Mouse (Mus musculus) intestine, embryonic 16.5 days (tissue): ENCODE data around the gene Dzank1. TPM values are rescaled to one million over a fixed set of nuclear protein-coding genes. Genes with fewer than 3 reads are reported as not detected.

Experiments used
- ATAC-seq: fragments of 200-750 bp; cut with Nextera tagmentation; 2 replicates; pipeline ENCODE4 v1.8.0; 2017; ENCODE audit warnings: moderate TSS enrichment, moderate library complexity
- H3K27ac ChIP-seq: fragments of 300-500 bp; sonication (generic); 2 replicates; pipeline ENCODE4 v1.5.1; 2014; ENCODE audit warnings: mild to moderate bottlenecking, low read length
- H3K27me3 ChIP-seq: fragments of 300-500 bp; sonication (generic); replicated peaks from 2 replicates; pipeline ENCODE4 v1.6.1; 2014; ENCODE audit warnings: low read length, control low read depth, mixed read lengths; ENCODE audit not compliant: control insufficient read depth, insufficient read depth
- H3K36me3 ChIP-seq: fragments of 300-500 bp; sonication (generic); 2 replicates; pipeline ENCODE4 v1.6.1; 2014; ENCODE audit warnings: low read length, control low read depth; ENCODE audit not compliant: control insufficient read depth, insufficient read depth
- H3K4me1 ChIP-seq: fragments of 300-500 bp; sonication (generic); 2 replicates; pipeline ENCODE4 v1.6.1; 2014; ENCODE audit warnings: low read length, control low read depth, mixed read lengths; ENCODE audit not compliant: control insufficient read depth, insufficient read depth
- H3K4me2 ChIP-seq: fragments of 300-500 bp; sonication (generic); 2 replicates; pipeline ENCODE4 v1.6.1; 2014; ENCODE audit warnings: low read depth, low read length, control low read depth
- H3K4me3 ChIP-seq: fragments of 300-500 bp; sonication (generic); 2 replicates; pipeline ENCODE4 v1.5.1; 2014; ENCODE audit warnings: mild to moderate bottlenecking, low read length
- H3K9ac ChIP-seq: fragments of 300-500 bp; sonication (generic); 2 replicates; pipeline ENCODE4 v1.6.1; 2014; ENCODE audit warnings: low read depth, low read length
- H3K9me3 ChIP-seq: fragments of 300-500 bp; sonication (generic); 2 replicates; pipeline ENCODE4 v1.6.1; 2016; ENCODE audit warnings: low read length, control low read depth; ENCODE audit not compliant: control insufficient read depth
- WGBS: fragments of 180-500 bp; shearing (Covaris S2); extraction: QIAGEN DNeasy Blood & Tissue Kit; methylation state at CpG from one replicate; pipeline ENCODE4 v1.1.7; 2014; 5-methylcytosine and 5-hydroxymethylcytosine counted together
- polyA plus RNA-seq: library from polyadenylated mRNA; unstranded; fragments of >200 nt; fragmentation: Nextera tagmentation; extraction: Ambion mirVana; gene quantifications from 2 replicates; pipeline ENCODE4 v1.2.1, GENCODE M21; 2015

Dzank1 gene
- polyA plus RNA-seq = 0.42 and 0.49 TPM in 2 replicates

DNA sequence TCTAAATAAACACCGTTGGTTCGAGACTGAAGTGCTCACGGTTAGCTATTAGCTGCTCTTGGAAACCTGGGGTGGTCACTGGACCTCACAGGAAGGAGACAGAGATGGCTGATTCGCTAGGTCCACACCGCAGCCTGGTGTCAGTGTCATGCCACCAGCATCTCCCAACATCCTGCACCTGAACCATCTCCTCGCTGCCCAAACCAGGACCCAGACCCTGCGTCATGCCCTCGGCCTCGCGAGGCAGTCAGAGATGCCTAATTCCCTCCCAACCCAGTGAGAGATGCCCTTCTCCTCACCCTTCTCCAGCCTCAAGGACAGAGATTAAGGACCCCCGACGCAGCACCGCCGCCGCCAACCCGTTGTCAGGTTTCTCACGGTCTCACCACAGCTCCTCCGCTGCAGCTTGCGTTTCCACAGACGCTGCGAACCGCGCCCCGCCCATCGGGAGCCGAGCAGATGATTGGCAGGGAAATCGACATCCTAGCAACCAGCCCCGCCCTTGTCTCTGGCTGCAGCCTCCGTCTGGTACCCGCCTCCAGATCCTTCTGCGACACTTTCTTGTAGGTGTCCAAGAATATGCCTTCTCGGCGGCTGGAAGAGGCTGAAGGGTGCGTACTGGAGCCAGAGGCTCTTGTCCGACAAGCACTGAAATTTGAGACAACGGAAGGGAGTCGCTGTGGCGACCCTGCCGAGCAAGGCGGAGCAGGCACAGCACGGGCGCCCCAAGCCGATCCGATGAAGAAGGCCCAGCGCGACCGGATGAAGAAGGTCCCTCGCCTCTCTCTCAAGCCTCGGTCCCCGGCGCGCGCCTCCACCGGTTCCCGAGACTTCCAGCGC is at the start of gene Dzank1, which contains the start of gene Polr3f:
TSS of gene Dzank1 (minus strand) at position 434 of the 840 bp plus-strand sequence.
TSS of gene Polr3f (plus strand) at position 738 of the 840 bp plus-strand sequence.
- Histone ChIP-seq H3K36me3 (no peaks in the 10 kb centered on the region), H3K9me3 (no peaks in the 10 kb centered on the region), H3K4me2 (peak within 1 kb of the TSS; percentile 96), H3K9ac (peak within 1 kb of the TSS; percentile 94), H3K27me3 (no peaks in the 10 kb centered on the region), H3K4me1 (peaks cover 12% of the 10 kb centered on the region), H3K4me3 (peak within 1 kb of the TSS; percentile 98), H3K27ac (peak within 1 kb of the TSS; percentile 91)
- 1% methylated on average over 56 of the region's 56 CpGs for WGBS
- peak; percentile 99 for ATAC-seq

DNA sequence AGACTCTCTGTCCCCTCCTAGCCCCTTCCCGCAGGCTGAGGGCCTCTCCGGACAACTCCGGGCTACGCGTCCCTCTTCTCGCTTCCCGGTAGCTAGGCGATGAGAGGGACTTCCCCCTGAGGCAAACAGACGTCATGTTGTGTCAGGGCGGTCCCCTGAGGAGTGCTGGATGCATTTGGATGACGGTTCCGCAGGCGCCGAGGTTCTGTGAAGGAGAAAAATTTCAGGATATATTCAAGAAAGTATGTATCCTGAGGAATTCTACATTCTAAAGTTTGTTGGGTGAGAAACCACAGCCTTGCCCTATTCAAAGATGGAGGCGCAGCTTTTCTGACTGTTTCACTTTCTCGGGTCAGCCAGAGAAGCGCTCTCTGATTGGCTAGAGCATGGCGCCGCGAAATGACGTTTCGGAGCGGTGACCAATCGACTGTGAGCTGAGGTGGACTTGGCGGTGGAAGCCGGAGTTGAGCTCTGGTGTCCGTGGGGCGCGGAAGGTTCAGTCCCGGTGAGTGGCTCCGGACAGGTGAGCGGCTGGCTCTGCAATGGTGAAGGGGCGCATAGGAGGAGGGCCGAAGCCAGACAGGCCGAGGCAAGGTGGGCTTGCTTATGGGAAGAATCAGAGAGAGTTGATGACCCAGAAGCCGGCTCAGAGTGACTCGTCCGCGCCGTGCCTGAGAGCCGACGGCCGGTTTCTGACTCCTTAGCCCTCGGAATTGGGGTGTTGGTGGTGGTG is 28.8 kb upstream of the Dzank1 start, which contains the start of gene Sec23b:
TSS of gene Sec23b (plus strand) at position 410 of the 733 bp plus-strand sequence.
- H3K27me3 ChIP-seq = no peaks in the 10 kb centered on the region
- WGBS = under 1% methylated on average over 44 of the region's 44 CpGs
- H3K4me2 ChIP-seq = peak within 1 kb of the TSS; percentile 69
- peak within 1 kb of the TSS; percentile 92 for H3K4me3 ChIP-seq
- H3K4me1 ChIP-seq = peaks cover 3% of the 10 kb centered on the region; the same call in 1 of the 2 replicates
- peak within 1 kb of the TSS; percentile 89 for H3K9ac ChIP-seq
- ATAC-seq = peak; percentile 99
- H3K27ac ChIP-seq = peak within 1 kb of the TSS; percentile 96
- 0 out of 2 replicates have a peak, but pooled peaks cover 2% of the 10 kb centered on the region for H3K36me3 ChIP-seq
- no peaks in the 10 kb centered on the region for H3K9me3 ChIP-seq

DNA sequence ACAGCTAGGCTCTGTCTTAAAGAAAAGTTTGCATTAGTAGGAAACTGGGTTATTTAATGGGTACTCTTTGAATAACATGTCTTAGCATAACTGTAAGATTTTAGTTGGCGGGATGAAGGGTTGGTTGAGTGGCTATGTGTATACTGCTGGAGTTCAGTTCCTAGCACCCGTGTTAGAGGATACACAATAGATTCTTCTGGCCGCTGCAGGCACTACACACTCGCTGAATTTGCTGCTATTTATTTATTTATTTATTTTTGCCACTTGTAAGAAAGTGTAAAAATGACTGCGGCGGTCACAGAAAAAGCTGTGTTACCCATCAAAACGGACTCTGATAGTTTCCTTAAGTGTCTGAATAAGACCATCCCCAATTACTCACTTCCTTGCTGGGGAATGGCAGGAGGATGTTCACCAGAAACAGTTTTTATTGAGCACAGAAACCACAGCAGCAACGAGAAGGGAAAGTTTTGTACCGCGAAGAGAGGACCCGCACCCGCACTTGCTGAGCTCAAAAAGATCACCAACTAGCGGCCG is 28.1 kb upstream of the Dzank1 start:
- peak overlapping the region; percentile 89 for H3K9ac ChIP-seq
- H3K9me3 ChIP-seq = no peaks in the 10 kb centered on the region
- H3K27ac ChIP-seq = peak overlapping the region; percentile 96
- peak overlapping the region; percentile 92 for H3K4me3 ChIP-seq
- 2% methylated on average over 14 of the region's 14 CpGs for WGBS
- no peaks in the 10 kb centered on the region for H3K27me3 ChIP-seq
- H3K4me2 ChIP-seq = peak overlapping the region; percentile 68
- peak; percentile 24 for ATAC-seq
- peaks cover 3% of the 10 kb centered on the region; the same call in 1 of the 2 replicates for H3K4me1 ChIP-seq
- H3K36me3 ChIP-seq = 0 out of 2 replicates have a peak, but pooled peaks cover 2% of the 10 kb centered on the region

DNA sequence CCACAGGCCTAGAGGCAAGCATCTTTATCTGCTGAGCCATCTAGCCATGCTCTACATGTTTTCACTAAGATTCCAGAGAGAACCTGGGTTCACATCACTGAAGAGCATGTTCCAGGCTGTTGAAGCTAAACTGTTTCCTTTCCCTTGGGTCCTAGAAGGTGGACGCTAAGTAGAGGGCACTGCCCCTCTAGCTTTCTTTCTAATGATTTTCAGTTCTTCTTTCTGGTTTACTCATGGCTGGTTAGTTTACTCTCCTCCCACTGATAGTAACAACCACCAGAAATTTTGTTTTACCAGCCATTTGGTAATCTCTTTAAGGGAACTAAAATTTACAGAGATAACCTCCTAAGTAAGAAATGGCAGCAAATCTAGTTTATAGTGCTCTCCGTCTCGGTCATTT is 26.7 kb upstream of the Dzank1 start:
- no peak overlapping the region for H3K4me2 ChIP-seq
- peaks cover 3% of the 10 kb centered on the region for H3K4me1 ChIP-seq
- no peak overlapping the region for H3K9ac ChIP-seq
- H3K27ac ChIP-seq = no peak overlapping the region
- no peaks in the 10 kb centered on the region for H3K9me3 ChIP-seq
- ATAC-seq = no peak
- H3K36me3 ChIP-seq = no peaks in the 10 kb centered on the region
- WGBS = 92% methylated on average over 3 of the region's 3 CpGs
- no peaks in the 10 kb centered on the region for H3K27me3 ChIP-seq
- no peak overlapping the region for H3K4me3 ChIP-seq

DNA sequence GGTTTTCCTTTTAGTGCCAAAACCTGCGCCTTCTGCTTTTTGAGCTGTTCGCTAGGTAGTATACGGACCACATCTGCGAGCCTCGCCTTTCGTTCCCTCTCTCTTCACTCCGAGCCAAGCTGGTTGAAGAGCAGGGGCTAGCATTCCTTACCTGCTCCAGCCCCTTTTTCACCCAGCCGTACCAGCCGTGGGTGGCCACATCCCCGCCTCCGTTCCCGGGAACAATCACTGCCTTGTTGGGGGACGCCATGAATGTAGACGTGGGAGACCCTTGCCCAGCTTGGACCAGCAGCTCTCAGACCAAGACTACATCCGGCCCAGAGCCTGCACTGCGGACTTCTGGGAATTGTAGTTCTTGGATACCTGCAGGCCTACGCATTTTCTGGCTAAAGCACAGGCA is 23.3 kb upstream of the Dzank1 start, which contains the start of gene Rbbp9:
TSS of gene Rbbp9 (minus strand) at position 341 of the 400 bp plus-strand sequence.
- Histone ChIP-seq H3K4me1 (no peaks in the 10 kb centered on the region; the same call in none of the 2 replicates), H3K27ac (peak within 1 kb of the TSS; percentile 70)
- peak; percentile 90 for ATAC-seq

DNA sequence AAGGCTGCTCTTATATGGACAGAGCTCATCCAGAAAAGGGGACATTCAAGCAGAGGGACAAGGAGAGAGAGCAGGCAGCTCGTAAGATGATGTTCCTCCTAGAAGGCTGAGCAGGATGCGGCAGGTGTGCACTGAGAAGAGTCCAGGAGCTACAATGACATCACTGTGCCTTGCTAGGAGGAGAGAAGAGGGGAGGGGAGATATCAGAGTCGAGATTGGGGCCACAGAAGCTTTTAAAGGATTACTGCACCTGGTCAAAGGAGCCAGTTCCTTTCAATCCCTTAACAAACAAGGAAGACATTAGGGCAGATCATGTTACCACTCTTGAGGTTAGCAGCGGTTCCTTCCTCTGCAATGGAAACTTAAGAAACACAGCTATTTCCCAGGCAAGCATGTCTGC is 20.3 kb upstream of the Dzank1 start:
- Histone ChIP-seq H3K4me3 (no peak overlapping the region), H3K9me3 (no peaks in the 10 kb centered on the region), H3K4me1 (peaks cover 4% of the 10 kb centered on the region), H3K4me2 (no peak overlapping the region), H3K9ac (no peak overlapping the region), H3K27ac (no peak overlapping the region), H3K36me3 (peaks cover 3% of the 10 kb centered on the region; the same call in 1 of the 2 replicates), H3K27me3 (no peaks in the 10 kb centered on the region)
- no peak for ATAC-seq
- WGBS = 64% methylated on average over 4 of the region's 4 CpGs

More for the DNA sequence above, 23.3 kb upstream of the Dzank1 start, which contains the start of gene Rbbp9:
- 1% methylated on average over 17 of the region's 17 CpGs for WGBS
- H3K4me2 ChIP-seq = peak within 1 kb of the TSS; percentile 51
- peak within 1 kb of the TSS; percentile 83 for H3K4me3 ChIP-seq
- no peaks in the 10 kb centered on the region for H3K9me3 ChIP-seq
- H3K27me3 ChIP-seq = no peaks in the 10 kb centered on the region
- H3K9ac ChIP-seq = peak within 1 kb of the TSS; percentile 82
- peaks cover 3% of the 10 kb centered on the region; the same call in 1 of the 2 replicates for H3K36me3 ChIP-seq

DNA sequence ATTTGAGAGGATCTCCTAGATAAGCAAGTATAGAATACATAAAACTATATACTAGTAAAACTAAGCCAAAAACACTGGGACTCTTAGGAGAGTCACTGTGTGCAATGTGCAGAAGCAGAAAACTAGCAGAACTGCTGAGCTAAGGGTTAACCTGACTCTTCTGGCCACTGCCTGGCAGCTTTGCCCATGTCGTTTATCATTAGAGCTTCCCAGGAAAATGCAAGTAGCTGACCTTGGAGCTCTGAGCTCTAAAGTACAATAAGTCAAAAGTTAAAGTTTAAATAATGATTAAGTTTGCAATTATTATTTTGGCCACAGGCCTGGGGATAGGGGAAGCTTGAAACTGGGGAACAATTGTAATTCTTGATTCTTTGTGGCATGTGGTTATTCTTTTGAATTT is 18.3 kb upstream of the Dzank1 start:
- Histone ChIP-seq H3K27ac (no peak overlapping the region), H3K4me2 (no peak overlapping the region), H3K9me3 (no peaks in the 10 kb centered on the region), H3K36me3 (peaks cover 3% of the 10 kb centered on the region; the same call in 1 of the 2 replicates), H3K9ac (no peak overlapping the region), H3K4me3 (no peak overlapping the region), H3K27me3 (no peaks in the 10 kb centered on the region), H3K4me1 (peaks cover 4% of the 10 kb centered on the region)
- 26% methylated on average over 1 of the region's 1 CpGs for WGBS
- no peak for ATAC-seq

DNA sequence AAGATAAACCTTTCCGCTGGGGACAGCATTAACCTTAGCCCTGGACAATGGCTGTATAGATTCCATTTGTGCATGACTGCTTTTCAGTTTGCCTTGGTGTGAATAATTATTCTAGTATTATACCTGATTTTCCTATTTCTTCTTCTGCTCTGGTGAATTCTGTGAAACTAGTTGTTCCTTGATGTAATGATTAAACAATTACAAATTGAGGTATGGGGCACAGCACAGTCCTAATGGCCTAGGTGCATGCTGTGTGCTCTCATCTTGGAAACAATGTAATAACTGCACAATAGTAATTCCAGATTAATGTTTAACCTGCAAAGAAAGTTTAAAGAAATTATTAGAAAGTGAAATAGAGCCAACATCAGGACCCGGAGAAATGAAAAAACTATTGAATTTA is 17.8 kb upstream of the Dzank1 start:
- H3K4me3 ChIP-seq = no peak overlapping the region
- no peak overlapping the region for H3K9ac ChIP-seq
- H3K4me2 ChIP-seq = no peak overlapping the region
- peaks cover 3% of the 10 kb centered on the region; the same call in 1 of the 2 replicates for H3K36me3 ChIP-seq
- no peaks in the 10 kb centered on the region for H3K9me3 ChIP-seq
- H3K27me3 ChIP-seq = no peaks in the 10 kb centered on the region
- no peak overlapping the region for H3K27ac ChIP-seq
- H3K4me1 ChIP-seq = peaks cover 4% of the 10 kb centered on the region
- ATAC-seq = no peak; the same call in 1 of the 2 replicates
- 76% methylated on average over 2 of the region's 2 CpGs for WGBS
